Mouse (Mus musculus) urinary bladder, postnatal 14 days (tissue): ENCODE measurements around the gene Ralbp1.

ENCODE experiments used
- DNase-seq: peaks from one replicate; pipeline ENCODE4 v3.0.0; 2021; ENCODE audit warnings: low spot score

The Ralbp1 gene

GRCm38 (mm10) chr17:65885697-65886529 lies at the start of gene Ralbp1:
Gene Ralbp1, minus strand, starts transcription at chr17:65885798.
- peak; percentile 18 for DNase-seq

- DNase-seq: no peak
Observed at GRCm38 (mm10) chr17:65933741-65934140, 48.1 kb upstream of the Ralbp1 start.

- DNase-seq: no peak
Observed at GRCm38 (mm10) chr17:65931525-65931924, 45.9 kb upstream of the Ralbp1 start.

GRCm38 (mm10) chr17:65930960-65931359 lies 45.4 kb upstream of the Ralbp1 start:
- DNase-seq: peak; percentile 58

GRCm38 (mm10) chr17:65930158-65930826 lies 44.7 kb upstream of the Ralbp1 start:
- DNase-seq: no peak

GRCm38 (mm10) chr17:65929319-65929978 lies 43.9 kb upstream of the Ralbp1 start:
- peak; percentile 50 for DNase-seq

- no peak for DNase-seq
Observed at GRCm38 (mm10) chr17:65927077-65927476, 41.5 kb upstream of the Ralbp1 start.

GRCm38 (mm10) chr17:65924218-65924617 lies 38.6 kb upstream of the Ralbp1 start:
- DNase-seq: no peak

- no peak for DNase-seq
Observed at GRCm38 (mm10) chr17:65921975-65922374, 36.4 kb upstream of the Ralbp1 start.

GRCm38 (mm10) chr17:65919235-65919634 lies 33.6 kb upstream of the Ralbp1 start:
- no peak for DNase-seq

GRCm38 (mm10) chr17:65916135-65916668 lies 30.6 kb upstream of the Ralbp1 start:
- DNase-seq: peak; percentile 88

GRCm38 (mm10) chr17:65914083-65914482 lies 28.5 kb upstream of the Ralbp1 start:
- peak; percentile 64 for DNase-seq

GRCm38 (mm10) chr17:65912202-65912601 lies 26.6 kb upstream of the Ralbp1 start:
- DNase-seq: no peak

- DNase-seq: no peak
Observed at GRCm38 (mm10) chr17:65911285-65912069, 25.9 kb upstream of the Ralbp1 start.

GRCm38 (mm10) chr17:65908270-65908669 lies 22.7 kb upstream of the Ralbp1 start:
- DNase-seq: no peak

- DNase-seq: no peak
Observed at GRCm38 (mm10) chr17:65906895-65907401, 21.4 kb upstream of the Ralbp1 start.

GRCm38 (mm10) chr17:65906313-65906894 lies 20.8 kb upstream of the Ralbp1 start:
- no peak for DNase-seq

GRCm38 (mm10) chr17:65905241-65905640 lies 19.6 kb upstream of the Ralbp1 start:
- DNase-seq: no peak

GRCm38 (mm10) chr17:65903826-65904225 lies 18.2 kb upstream of the Ralbp1 start:
- no peak for DNase-seq

- no peak for DNase-seq
Observed at GRCm38 (mm10) chr17:65903011-65903410, 17.4 kb upstream of the Ralbp1 start.

- DNase-seq: no peak
Observed at GRCm38 (mm10) chr17:65902281-65902680, 16.7 kb upstream of the Ralbp1 start.
